Mouse (Mus musculus): ENCODE data around the gene Rpl35.

DNA sequence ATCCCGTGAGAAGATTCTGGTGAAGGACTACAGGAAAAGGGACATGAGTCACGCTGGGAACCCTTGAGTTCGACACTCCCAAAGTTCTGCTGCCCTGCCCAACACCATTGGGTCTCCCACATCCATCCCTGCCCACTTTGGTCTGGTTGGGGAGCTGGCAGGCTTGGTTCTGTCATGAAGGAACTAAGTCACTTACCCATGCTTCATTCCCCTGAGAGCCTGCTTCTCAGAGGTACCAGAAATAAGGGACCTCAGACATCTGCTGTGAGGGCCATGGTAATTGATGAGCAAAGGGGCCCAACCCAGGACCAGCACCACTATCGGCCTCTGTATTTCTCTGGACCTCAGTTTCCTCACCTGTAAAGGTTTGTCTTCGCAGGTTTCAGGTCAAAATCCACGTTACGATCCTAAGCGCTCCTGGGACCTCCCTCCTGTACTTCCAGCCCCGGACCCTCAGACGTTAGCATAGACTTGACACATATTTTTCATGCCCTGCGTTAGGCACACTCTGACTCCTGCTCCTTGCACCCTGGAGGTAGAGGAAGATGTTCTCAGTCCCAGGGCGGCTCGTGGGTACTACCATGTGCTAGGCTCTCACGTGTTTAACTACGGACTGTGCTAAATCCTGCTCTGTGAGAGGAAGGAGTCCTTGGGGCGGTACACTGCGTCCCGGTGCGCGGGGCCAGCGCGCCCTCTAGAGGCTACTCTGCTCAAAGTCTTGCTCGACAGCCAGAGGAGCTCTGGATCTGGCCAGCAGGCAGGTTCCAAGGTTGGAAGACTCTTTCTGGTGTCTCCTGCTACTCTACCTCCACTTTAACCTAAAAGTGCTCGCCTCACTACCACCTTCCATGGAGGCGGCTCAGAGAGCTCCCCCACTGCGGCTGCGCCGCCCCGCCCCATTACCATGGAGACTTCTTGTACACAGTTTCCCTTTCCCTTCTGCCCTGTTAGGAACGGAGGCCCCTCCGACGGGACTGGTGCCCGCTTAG lies 7.7 kb downstream of the Rpl35 start, which contains the start of gene Wdr38:
- TF ChIP-seq CTCF (IDR thresholded peaks at IDR 0.05; ENCODE audit: low read depth, low read length) (peak; percentile 100), POLR2A (IDR thresholded peaks at IDR 0.05; ENCODE audit: borderline replicate concordance, low read depth, low read length) (no peak)

Measured in bone marrow macrophage, adult 2 months (primary cell).